Mouse (Mus musculus) heart, adult 2 months (tissue): Measurements from ENCODE around the gene Pramel6. TPM values are rescaled to one million over a fixed set of nuclear protein-coding genes. Genes with fewer than 3 reads are reported as not detected.
"Not testable (repeated sequence)": the region's sequence is repeated elsewhere in the genome, so short reads cannot be mapped to it uniquely, and the experiment has no call there.

Source experiments
- DNase-seq, 2 experiments: peaks; one replicate each; pipeline ENCODE4 v3.0.0; 2021
- H3K27ac ChIP-seq: fragments of 200-600 bp; 2 replicates; pipeline ENCODE4 v1.8.1; 2022
- H3K27me3 ChIP-seq: fragments of 200-500 bp; 2 replicates; pipeline ENCODE4 v1.6.1; 2012; ENCODE audit warnings: mild to moderate bottlenecking, low read length, inconsistent platforms, mixed read lengths; ENCODE audit not compliant: control insufficient read depth, insufficient read depth
- H3K36me3 ChIP-seq: fragments of 200-500 bp; 2 replicates; pipeline ENCODE4 v1.6.1; 2012; ENCODE audit warnings: low read length, inconsistent platforms; ENCODE audit not compliant: control insufficient read depth, insufficient read depth
- H3K4me1 ChIP-seq: fragments of 200-500 bp; 2 replicates; pipeline ENCODE4 v1.6.1; 2011; ENCODE audit warnings: low read length; ENCODE audit not compliant: control insufficient read depth, insufficient read depth
- H3K4me3 ChIP-seq: fragments of 200-600 bp; 2 replicates; pipeline ENCODE4 v1.8.1; 2022
- H3K79me2 ChIP-seq: fragments of 200-500 bp; replicated peaks from 2 replicates; pipeline ENCODE4 v1.6.1; 2012; ENCODE audit warnings: mild to moderate bottlenecking, inconsistent platforms, low read length, moderate library complexity, mixed read lengths; ENCODE audit not compliant: control insufficient read depth, insufficient read depth
- H3K9ac ChIP-seq: fragments of 200-500 bp; 2 replicates; pipeline ENCODE4 v1.6.1; 2012; ENCODE audit warnings: low read depth, mild to moderate bottlenecking, control low read depth, inconsistent platforms, low read length, mixed read lengths
- CTCF ChIP-seq: fragments of 200-600 bp; IDR thresholded peaks from 2 replicates; pipeline ENCODE4 v1.8.1; 2022; ENCODE audit warnings: antibody characterized with exemption, mild to moderate bottlenecking, moderate library complexity
- EP300 ChIP-seq: fragments of 200-500 bp; IDR thresholded peaks from 2 replicates; pipeline ENCODE4 v1.6.1; 2011; ENCODE audit warnings: low read depth, low read length, control low read depth; ENCODE audit not compliant: insufficient read depth
- POLR2A ChIP-seq: fragments of 200-500 bp; IDR thresholded peaks from 2 replicates; pipeline ENCODE4 v1.6.1; 2011; ENCODE audit warnings: mild to moderate bottlenecking, low read depth, low read length, control low read depth; ENCODE audit not compliant: insufficient read depth
- WGBS: fragments of 180-500 bp; shearing (Covaris S2); methylation state at CpG from one replicate; pipeline ENCODE4 v1.1.7; 2018; 5-methylcytosine and 5-hydroxymethylcytosine counted together
- intact Hi-C: fragments of 180-260 bp; cut with DNase I; formaldehyde crosslinking; loops from one replicate; pipeline ENCODE4 v1.15.1; 2025
- polyA plus RNA-seq: library from polyadenylated mRNA; depleted of rRNA; stranded (reverse); fragments of >200 nt; gene quantifications from 2 replicates; pipeline ENCODE4 v1.2.3, GENCODE M21; 2012
- total RNA-seq, 2 experiments: library from RNA; stranded (reverse); gene quantifications; 2 replicates each; pipeline ENCODE4 v1.2.3; 2021

Pramel6 gene
- total and polyA plus RNA-seq, 3 experiments, result not detected

- no peak for DNase-seq
- 85% methylated on average over 2 of the region's 2 CpGs for WGBS
- H3K4me1 ChIP-seq, result no peaks in the 10 kb centered on the region
- no peaks in the 10 kb centered on the region for H3K27me3 ChIP-seq
- no peak overlapping the region for H3K9ac ChIP-seq
- no peaks in the 10 kb centered on the region for H3K36me3 ChIP-seq
- H3K79me2 ChIP-seq, result no peaks in the 10 kb centered on the region
- H3K27ac ChIP-seq, result no peak overlapping the region
- TF ChIP-seq CTCF (no peak), EP300 (no peak), POLR2A (no peak)
- no peak overlapping the region for H3K4me3 ChIP-seq
- intact Hi-C loops, result no loop called here
Observed at GRCm38 (mm10) chr2:87515046-87515445, 8.7 kb downstream of the Pramel6 start.

GRCm38 (mm10) chr2:87515457-87516060 lies 9.2 kb downstream of the Pramel6 start:
- Histone ChIP-seq H3K9ac (no peak overlapping the region), H3K36me3 (no peaks in the 10 kb centered on the region), H3K4me1 (no peaks in the 10 kb centered on the region), H3K27ac (no peak overlapping the region), H3K4me3 (no peak overlapping the region), H3K79me2 (no peaks in the 10 kb centered on the region), H3K27me3 (no peaks in the 10 kb centered on the region)
- TF ChIP-seq EP300 (no peak), CTCF (no peak), POLR2A (no peak)
- 55% methylated on average over 8 of the region's 8 CpGs for WGBS
- no peak for DNase-seq
- intact Hi-C loops, result no loop called here

DNA sequence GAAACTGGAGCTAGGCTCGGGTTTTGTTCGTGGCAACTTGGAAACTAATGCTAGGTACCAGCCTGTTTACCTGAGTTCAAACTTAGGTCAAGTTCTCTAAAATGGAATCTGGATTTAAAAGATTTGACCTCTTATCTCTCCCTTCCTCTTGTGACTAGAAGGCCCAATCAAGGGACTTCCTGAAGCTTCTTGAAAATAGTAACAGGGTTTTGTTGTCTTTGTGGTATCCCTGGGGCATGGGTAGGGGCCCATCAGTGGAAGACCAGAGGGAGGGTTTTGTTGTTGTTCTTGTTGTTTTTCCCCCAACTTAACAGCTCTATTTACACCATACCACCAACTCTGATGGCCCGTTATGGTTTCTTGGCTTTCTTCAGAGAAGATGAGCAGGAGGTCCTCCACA lies 10.2 kb downstream of the Pramel6 start:
- H3K79me2 ChIP-seq, result no peaks in the 10 kb centered on the region
- H3K4me3 ChIP-seq, result no peak overlapping the region
- no peak for DNase-seq
- 74% methylated on average over 3 of the region's 3 CpGs for WGBS
- H3K9ac ChIP-seq, result no peak overlapping the region
- intact Hi-C loops, result no loop called here
- no peak for TF ChIP-seq CTCF
- TF ChIP-seq POLR2A, result no peak
- no peaks in the 10 kb centered on the region for H3K36me3 ChIP-seq
- no peaks in the 10 kb centered on the region for H3K4me1 ChIP-seq
- no peak overlapping the region for H3K27ac ChIP-seq
- no peaks in the 10 kb centered on the region for H3K27me3 ChIP-seq

- Histone ChIP-seq H3K27ac (no peak overlapping the region), H3K4me1 (no peaks in the 10 kb centered on the region), H3K79me2 (no peaks in the 10 kb centered on the region), H3K36me3 (no peaks in the 10 kb centered on the region), H3K27me3 (no peaks in the 10 kb centered on the region), H3K9ac (no peak overlapping the region), H3K4me3 (no peak overlapping the region)
- intact Hi-C loops, result no loop called here
- 59% methylated on average over 4 of the region's 4 CpGs for WGBS
- DNase-seq, result peak; percentile 43 to 53
- TF ChIP-seq POLR2A (no peak), CTCF (no peak), EP300 (no peak)
Observed at GRCm38 (mm10) chr2:87520651-87521050, 14.3 kb downstream of the Pramel6 start.

DNA sequence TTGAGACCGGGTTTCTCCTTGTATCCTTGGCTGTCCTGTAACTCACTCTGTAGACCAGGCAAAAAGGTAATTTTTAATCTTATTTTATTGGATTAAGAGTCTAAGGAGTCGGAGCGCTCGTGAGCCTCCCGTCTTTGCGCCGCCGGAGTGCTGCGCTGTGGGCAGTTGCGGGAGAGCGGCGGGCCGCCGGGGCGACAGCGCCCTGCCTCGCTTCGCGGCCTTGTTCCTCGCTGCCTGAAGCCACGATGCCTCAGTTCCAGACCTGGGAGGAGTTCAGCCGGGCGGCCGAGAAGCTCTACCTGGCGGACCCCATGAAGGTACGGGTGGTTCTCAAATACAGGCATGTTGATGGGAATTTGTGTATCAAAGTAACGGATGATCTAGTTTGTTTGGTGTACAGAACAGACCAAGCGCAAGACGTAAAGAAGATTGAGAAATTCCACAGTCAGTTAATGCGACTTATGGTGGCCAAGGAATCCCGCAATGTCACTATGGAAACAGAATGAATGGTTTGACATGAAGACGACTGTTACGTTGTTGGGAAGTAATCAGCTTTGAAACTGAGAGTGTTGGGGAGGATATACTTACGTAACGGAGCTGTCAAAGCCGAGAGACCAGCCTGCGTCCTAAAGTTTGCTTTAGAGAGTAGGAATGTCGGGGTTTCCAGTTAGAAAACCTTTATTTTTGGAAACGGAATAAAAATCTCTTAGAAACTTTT lies 19.7 kb downstream of the Pramel6 start:
- H3K27ac ChIP-seq, H3K36me3 ChIP-seq, H3K27me3 ChIP-seq, H3K4me3 ChIP-seq, H3K79me2 ChIP-seq, H3K4me1 ChIP-seq, intact Hi-C loops, DNase-seq, H3K9ac ChIP-seq: not testable (repeated sequence)
- WGBS, result 45% methylated on average over 39 of the region's 39 CpGs

- Histone ChIP-seq H3K79me2 (no peaks in the 10 kb centered on the region), H3K4me3 (no peak within 1 kb of the TSS), H3K4me1 (no peaks in the 10 kb centered on the region), H3K9ac (no peak within 1 kb of the TSS), H3K27me3 (no peaks in the 10 kb centered on the region), H3K27ac (no peak within 1 kb of the TSS), H3K36me3 (no peaks in the 10 kb centered on the region)
- no peak for DNase-seq
- intact Hi-C loops, result no loop called here
- TF ChIP-seq CTCF (no peak), EP300 (no peak), POLR2A (no peak)
Observed at GRCm38 (mm10) chr2:87531496-87531895, 25.1 kb downstream of the Pramel6 start, which contains the start of gene Olfr153. TSS of gene Olfr153 (plus strand) at chr2:87531796.
